Mouse (Mus musculus): ENCODE data around the gene Ttc8. TPM values are rescaled to one million over a fixed set of nuclear protein-coding genes. Genes with fewer than 3 reads are reported as not detected.
"Not testable (repeated sequence)": the region's sequence is repeated elsewhere in the genome, so short reads cannot be mapped to it uniquely, and the experiment has no call there.

Ttc8 gene
- total RNA-seq, 1 experiment, result 8.7 TPM

GRCm38 (mm10) chr12:98932441-98932840, 12.1 kb downstream of the Ttc8 start:
- H3K36me3 ChIP-seq (ENCODE audit: control insufficient read depth, insufficient read depth, low read length, poor library complexity, severe bottlenecking), result no peaks in the 10 kb centered on the region
- no peak overlapping the region for H3K4me3 ChIP-seq (ENCODE audit: insufficient read depth in 1 of 2, low read depth in 1 of 2, low read length in 2 of 2, poor library complexity in 1 of 2, severe bottlenecking in 1 of 2)
- H3K4me1 ChIP-seq (ENCODE audit: control insufficient read depth in 2 of 2, insufficient read depth in 2 of 2, low read length in 2 of 2, poor library complexity in 1 of 2), result no peaks in the 10 kb centered on the region
- no peak for DNase-seq (ENCODE audit: low read depth, low spot score)
- TF ChIP-seq MAFK (IDR thresholded peaks at IDR 0.05; ENCODE audit: insufficient read depth, low read depth, low read length) (no peak), ZNF384 (IDR thresholded peaks at IDR 0.05; ENCODE audit: low read depth, low read length) (no peak), CHD2 (IDR thresholded peaks at IDR 0.05; ENCODE audit: low read depth, low read length) (no peak), ZC3H11A (IDR thresholded peaks at IDR 0.05; ENCODE audit: borderline replicate concordance, low read depth, low read length) (no peak), HCFC1 (IDR thresholded peaks at IDR 0.05; ENCODE audit: borderline replicate concordance, insufficient read depth, low read length) (no peak)
- no peak overlapping the region for H3K27ac ChIP-seq (ENCODE audit: insufficient read depth, low read depth, low read length, poor library complexity, severe bottlenecking)
- in situ Hi-C loops (cut with MboI; ENCODE audit: low sequenced_read_pairs in 2 of 2, unreplicated experiment in 2 of 2), result no loop called here
- no peak overlapping the region for H3K9ac ChIP-seq (ENCODE audit: insufficient read depth, low read depth, low read length, poor library complexity, severe bottlenecking)
- no peaks in the 10 kb centered on the region for H3K9me3 ChIP-seq (ENCODE audit: control insufficient read depth, insufficient read depth, low read depth, low read length)

- H3K36me3 ChIP-seq (ENCODE audit: control insufficient read depth, insufficient read depth, low read length, poor library complexity, severe bottlenecking), result no peaks in the 10 kb centered on the region
- no peak for TF ChIP-seq ZNF384 (IDR thresholded peaks at IDR 0.05; ENCODE audit: low read depth, low read length)
- no peak for TF ChIP-seq HCFC1 (IDR thresholded peaks at IDR 0.05; ENCODE audit: borderline replicate concordance, insufficient read depth, low read length)
- TF ChIP-seq MAFK (IDR thresholded peaks at IDR 0.05; ENCODE audit: insufficient read depth, low read depth, low read length), result no peak
- TF ChIP-seq ZC3H11A (IDR thresholded peaks at IDR 0.05; ENCODE audit: borderline replicate concordance, low read depth, low read length), result no peak
- TF ChIP-seq CHD2 (IDR thresholded peaks at IDR 0.05; ENCODE audit: low read depth, low read length), result no peak
- H3K9ac ChIP-seq (ENCODE audit: insufficient read depth, low read depth, low read length, poor library complexity, severe bottlenecking), result no peak overlapping the region
These were observed 12.5 kb downstream of the Ttc8 start for GRCm38 (mm10) chr12:98932856-98933255.

DNA sequence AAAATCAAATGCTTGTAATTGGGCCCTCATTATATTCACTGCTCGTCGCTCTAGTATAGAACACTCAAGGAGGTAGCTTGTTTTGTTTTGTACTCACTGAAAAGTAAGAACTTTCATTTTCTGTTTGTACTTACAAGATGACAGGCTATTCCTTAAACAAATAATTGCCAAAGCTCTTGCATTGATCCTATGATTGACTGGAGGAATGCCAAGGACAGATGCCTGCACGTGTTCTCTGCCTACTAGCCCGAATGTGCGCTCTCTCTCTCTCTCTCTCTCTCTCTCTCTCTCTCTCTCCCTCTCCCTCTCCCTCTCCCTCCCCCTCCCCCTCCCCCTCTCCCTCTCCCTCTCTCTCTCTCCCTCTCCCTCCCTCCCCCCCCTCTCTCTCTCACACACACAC, 30.9 kb downstream of the Ttc8 start:
- H3K9me3 ChIP-seq (ENCODE audit: control insufficient read depth, insufficient read depth, low read depth, low read length); H3K4me3 ChIP-seq (ENCODE audit: insufficient read depth in 1 of 2, low read depth in 1 of 2, low read length in 2 of 2, poor library complexity in 1 of 2, severe bottlenecking in 1 of 2); H3K9ac ChIP-seq (ENCODE audit: insufficient read depth, low read depth, low read length, poor library complexity, severe bottlenecking); H3K36me3 ChIP-seq (ENCODE audit: control insufficient read depth, insufficient read depth, low read length, poor library complexity, severe bottlenecking); H3K27ac ChIP-seq (ENCODE audit: insufficient read depth, low read depth, low read length, poor library complexity, severe bottlenecking); in situ Hi-C loops (cut with MboI; ENCODE audit: low sequenced_read_pairs in 2 of 2, unreplicated experiment in 2 of 2); H3K4me1 ChIP-seq (ENCODE audit: control insufficient read depth in 2 of 2, insufficient read depth in 2 of 2, low read length in 2 of 2, poor library complexity in 1 of 2); DNase-seq (ENCODE audit: low read depth, low spot score): not testable (repeated sequence)

More at GRCm38 (mm10) chr12:98932856-98933255, 12.5 kb downstream of the Ttc8 start:
- no peak for DNase-seq (ENCODE audit: low read depth, low spot score)
- no peaks in the 10 kb centered on the region for H3K9me3 ChIP-seq (ENCODE audit: control insufficient read depth, insufficient read depth, low read depth, low read length)
- no peaks in the 10 kb centered on the region for H3K4me1 ChIP-seq (ENCODE audit: control insufficient read depth in 2 of 2, insufficient read depth in 2 of 2, low read length in 2 of 2, poor library complexity in 1 of 2)
- no peak overlapping the region for H3K4me3 ChIP-seq (ENCODE audit: insufficient read depth in 1 of 2, low read depth in 1 of 2, low read length in 2 of 2, poor library complexity in 1 of 2, severe bottlenecking in 1 of 2)
- no peak overlapping the region for H3K27ac ChIP-seq (ENCODE audit: insufficient read depth, low read depth, low read length, poor library complexity, severe bottlenecking)
- in situ Hi-C loops (cut with MboI; ENCODE audit: low sequenced_read_pairs in 2 of 2, unreplicated experiment in 2 of 2), result no loop called here

GRCm38 (mm10) chr12:98956951-98957350, 36.6 kb downstream of the Ttc8 start:
- no peak for DNase-seq (ENCODE audit: low read depth, low spot score)

GRCm38 (mm10) chr12:98957455-98957854, 37.1 kb downstream of the Ttc8 start:
- no peak for DNase-seq (ENCODE audit: low read depth, low spot score)
- H3K36me3 ChIP-seq (ENCODE audit: control insufficient read depth, insufficient read depth, low read length, poor library complexity, severe bottlenecking), result no peaks in the 10 kb centered on the region
- no peak overlapping the region for H3K27ac ChIP-seq (ENCODE audit: insufficient read depth, low read depth, low read length, poor library complexity, severe bottlenecking)
- no peak overlapping the region for H3K9ac ChIP-seq (ENCODE audit: insufficient read depth, low read depth, low read length, poor library complexity, severe bottlenecking)
- no peak overlapping the region for H3K4me3 ChIP-seq (ENCODE audit: insufficient read depth in 1 of 2, low read depth in 1 of 2, low read length in 2 of 2, poor library complexity in 1 of 2, severe bottlenecking in 1 of 2)
- no peaks in the 10 kb centered on the region for H3K4me1 ChIP-seq (ENCODE audit: control insufficient read depth in 2 of 2, insufficient read depth in 2 of 2, low read length in 2 of 2, poor library complexity in 1 of 2)
- no peaks in the 10 kb centered on the region for H3K9me3 ChIP-seq (ENCODE audit: control insufficient read depth, insufficient read depth, low read depth, low read length)
- TF ChIP-seq CHD2 (IDR thresholded peaks at IDR 0.05; ENCODE audit: low read depth, low read length), result no peak
- TF ChIP-seq ZNF384 (IDR thresholded peaks at IDR 0.05; ENCODE audit: low read depth, low read length), result no peak
- no peak for TF ChIP-seq MAFK (IDR thresholded peaks at IDR 0.05; ENCODE audit: insufficient read depth, low read depth, low read length)
- no peak for TF ChIP-seq ZC3H11A (IDR thresholded peaks at IDR 0.05; ENCODE audit: borderline replicate concordance, low read depth, low read length)
- TF ChIP-seq HCFC1 (IDR thresholded peaks at IDR 0.05; ENCODE audit: borderline replicate concordance, insufficient read depth, low read length), result no peak
- in situ Hi-C loops (cut with MboI; ENCODE audit: low sequenced_read_pairs in 2 of 2, unreplicated experiment in 2 of 2), result no loop called here

More at GRCm38 (mm10) chr12:98956951-98957350, 36.6 kb downstream of the Ttc8 start:
- TF ChIP-seq MAFK (IDR thresholded peaks at IDR 0.05; ENCODE audit: insufficient read depth, low read depth, low read length) (no peak), ZNF384 (IDR thresholded peaks at IDR 0.05; ENCODE audit: low read depth, low read length) (no peak), ZC3H11A (IDR thresholded peaks at IDR 0.05; ENCODE audit: borderline replicate concordance, low read depth, low read length) (no peak), HCFC1 (IDR thresholded peaks at IDR 0.05; ENCODE audit: borderline replicate concordance, insufficient read depth, low read length) (no peak), CHD2 (IDR thresholded peaks at IDR 0.05; ENCODE audit: low read depth, low read length) (no peak)
- Histone ChIP-seq H3K9me3 (ENCODE audit: control insufficient read depth, insufficient read depth, low read depth, low read length) (no peaks in the 10 kb centered on the region), H3K4me1 (ENCODE audit: control insufficient read depth in 2 of 2, insufficient read depth in 2 of 2, low read length in 2 of 2, poor library complexity in 1 of 2) (no peaks in the 10 kb centered on the region), H3K9ac (ENCODE audit: insufficient read depth, low read depth, low read length, poor library complexity, severe bottlenecking) (no peak overlapping the region), H3K36me3 (ENCODE audit: control insufficient read depth, insufficient read depth, low read length, poor library complexity, severe bottlenecking) (no peaks in the 10 kb centered on the region), H3K4me3 (ENCODE audit: insufficient read depth in 1 of 2, low read depth in 1 of 2, low read length in 2 of 2, poor library complexity in 1 of 2, severe bottlenecking in 1 of 2) (no peak overlapping the region), H3K27ac (ENCODE audit: insufficient read depth, low read depth, low read length, poor library complexity, severe bottlenecking) (no peak overlapping the region)
- in situ Hi-C loops (cut with MboI; ENCODE audit: low sequenced_read_pairs in 2 of 2, unreplicated experiment in 2 of 2), result no loop called here
